Mouse (Mus musculus) kidney, adult 9 months (tissue): ENCODE measurements at regions not wholly inside any gene's neighbourhood (a gene's known extent, or its start where the extent isn't known, plus 50 kb on each side); places are given as distances from the start of the nearest gene placed in this dataset.

Experiments
- DNase-seq: peaks from one replicate; pipeline ENCODE4 v3.0.0; 2022

DNA sequence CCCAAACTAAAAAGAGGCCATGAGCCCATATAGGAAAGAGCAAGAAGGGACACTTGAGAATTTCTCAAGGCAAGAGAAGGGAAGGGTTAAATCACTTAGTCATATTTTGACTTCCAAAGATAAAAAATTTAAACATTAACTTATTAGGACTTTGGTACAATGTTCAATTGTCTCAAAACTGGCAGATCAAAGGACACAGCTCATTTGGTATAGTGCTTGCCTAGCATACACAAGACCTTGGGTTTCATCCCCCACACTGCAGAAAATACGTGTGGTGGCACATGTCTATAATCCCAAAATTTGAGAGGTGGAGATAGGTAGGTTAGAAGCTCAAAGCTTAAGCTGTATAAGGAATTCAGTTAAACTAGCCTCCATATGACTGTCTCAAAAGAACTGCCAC lies 658.4 kb upstream of the Pfkp start:
- DNase-seq, result peak; percentile 49

GRCm38 (mm10) chr13:7307396-7307795 lies 658.8 kb upstream of the Pfkp start:
- no peak for DNase-seq

GRCm38 (mm10) chr13:7313474-7313873 lies 664.9 kb upstream of the Pfkp start:
- DNase-seq, result peak; percentile 50

- peak; percentile 75 for DNase-seq
These were observed 681.6 kb upstream of the Pfkp start for GRCm38 (mm10) chr13:7330151-7330550.

GRCm38 (mm10) chr13:7345760-7346159 lies 697.2 kb upstream of the Pfkp start:
- DNase-seq, result peak; percentile 82

GRCm38 (mm10) chr13:7348431-7348830 lies 699.9 kb upstream of the Pfkp start:
- peak; percentile 20 for DNase-seq

DNA sequence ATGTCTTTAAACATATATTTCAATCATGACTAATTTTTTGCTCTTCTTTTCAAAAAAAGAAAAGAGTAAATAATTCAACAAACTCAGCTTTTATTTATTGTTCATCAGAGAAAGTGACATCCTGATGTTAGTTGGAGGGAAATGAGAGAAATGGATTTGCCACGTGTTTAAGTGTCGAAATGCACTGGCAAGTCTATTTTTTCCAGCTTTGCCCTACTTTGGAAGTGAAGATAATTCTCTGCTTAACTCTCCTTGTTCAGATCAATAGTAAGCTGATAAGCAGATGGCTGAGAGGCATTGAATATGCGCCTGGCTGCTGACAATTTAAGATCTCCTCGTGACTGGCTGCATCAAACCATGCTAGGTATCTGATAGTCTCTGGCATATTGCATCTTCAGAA lies 704.4 kb upstream of the Pfkp start:
- no peak for DNase-seq

DNA sequence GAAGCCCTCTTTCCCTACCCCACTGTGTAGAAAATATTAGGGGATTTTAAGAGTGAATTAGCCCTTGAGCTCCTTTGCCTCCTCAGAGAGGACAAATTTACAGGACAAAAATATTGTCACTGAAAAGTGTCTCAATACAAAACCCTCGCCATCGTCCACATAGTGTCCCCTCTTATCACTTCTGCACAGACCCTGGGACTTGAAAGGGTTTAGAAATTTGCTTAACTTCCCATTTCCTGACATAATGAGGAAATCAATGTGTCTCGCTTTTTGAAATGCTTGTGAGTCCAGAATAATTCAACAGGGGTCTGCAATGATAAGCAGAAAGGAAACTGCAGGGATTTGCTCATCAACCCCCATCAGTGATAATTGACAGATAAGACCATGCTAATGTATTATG lies 708.5 kb upstream of the Pfkp start:
- DNase-seq, result no peak

- no peak for DNase-seq
These were observed 725.0 kb upstream of the Pfkp start for GRCm38 (mm10) chr13:7373559-7373958.

- no peak for DNase-seq
These were observed 726.5 kb upstream of the Pfkp start for GRCm38 (mm10) chr13:7374993-7375627.

DNA sequence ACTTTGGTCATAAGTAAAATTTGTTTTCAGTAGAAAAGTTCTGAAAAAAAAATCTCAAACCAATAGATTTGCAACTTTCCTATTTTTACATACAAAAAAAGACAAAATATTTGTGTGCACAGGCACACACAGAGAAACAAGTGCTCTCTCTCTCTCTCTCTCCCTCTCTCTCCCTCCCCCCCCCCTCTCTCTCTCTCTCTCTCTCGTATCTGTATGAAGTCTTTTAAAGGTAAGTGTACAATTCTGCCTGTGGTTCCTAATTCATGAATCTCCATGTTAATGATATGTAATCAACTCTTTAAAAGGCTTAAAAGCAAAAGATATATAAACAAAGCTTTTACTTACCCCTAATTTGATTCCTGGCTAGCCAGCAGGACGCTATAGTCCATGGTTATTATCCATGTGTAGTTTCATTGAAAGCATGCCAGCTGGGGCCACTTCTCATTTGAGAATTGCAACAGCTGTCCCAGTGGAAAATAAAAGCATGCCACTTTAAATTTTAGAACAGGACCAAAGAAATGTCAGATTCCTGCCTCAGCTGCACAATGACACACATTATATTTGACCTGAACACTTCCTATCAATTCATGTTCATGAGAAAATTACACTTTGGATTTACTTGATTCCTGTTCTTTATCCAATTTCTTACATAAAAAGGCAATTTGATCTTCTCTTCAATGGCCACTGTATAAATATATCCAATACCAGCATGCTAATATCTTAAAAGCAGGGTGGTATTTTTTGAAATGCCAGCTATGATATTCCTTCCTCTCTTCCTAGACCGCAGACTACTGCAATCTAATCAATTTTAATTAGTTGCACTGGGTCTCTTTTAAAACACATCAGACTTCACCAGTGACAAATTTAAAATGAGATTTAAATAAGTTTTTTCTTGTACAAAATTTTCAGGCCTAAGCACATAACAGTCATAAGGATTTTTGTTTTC lies 766.0 kb upstream of the Pfkp start:
- no peak for DNase-seq

- no peak for DNase-seq
These were observed 774.9 kb upstream of the Adarb2 start for GRCm38 (mm10) chr13:7427750-7428149.

DNA sequence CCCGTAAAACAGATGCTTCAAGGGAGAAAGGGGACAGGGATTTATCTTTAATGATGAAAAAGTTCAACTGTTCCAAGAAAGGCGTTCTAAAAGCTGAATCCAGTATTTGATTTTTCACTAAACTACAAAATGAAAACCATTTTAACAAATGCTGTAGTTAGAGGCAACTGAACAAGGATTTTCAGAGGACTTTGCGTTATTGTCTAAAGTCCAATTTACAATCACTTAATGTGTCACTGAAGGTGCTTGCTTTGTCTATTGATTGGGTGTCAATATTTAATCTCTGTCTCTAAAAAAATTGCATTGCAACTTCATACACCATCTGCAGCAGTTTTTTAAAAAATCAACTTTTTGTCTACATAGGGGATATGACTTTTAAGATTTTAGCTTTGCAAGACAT lies 773.4 kb upstream of the Adarb2 start:
- peak; percentile 14 for DNase-seq

DNA sequence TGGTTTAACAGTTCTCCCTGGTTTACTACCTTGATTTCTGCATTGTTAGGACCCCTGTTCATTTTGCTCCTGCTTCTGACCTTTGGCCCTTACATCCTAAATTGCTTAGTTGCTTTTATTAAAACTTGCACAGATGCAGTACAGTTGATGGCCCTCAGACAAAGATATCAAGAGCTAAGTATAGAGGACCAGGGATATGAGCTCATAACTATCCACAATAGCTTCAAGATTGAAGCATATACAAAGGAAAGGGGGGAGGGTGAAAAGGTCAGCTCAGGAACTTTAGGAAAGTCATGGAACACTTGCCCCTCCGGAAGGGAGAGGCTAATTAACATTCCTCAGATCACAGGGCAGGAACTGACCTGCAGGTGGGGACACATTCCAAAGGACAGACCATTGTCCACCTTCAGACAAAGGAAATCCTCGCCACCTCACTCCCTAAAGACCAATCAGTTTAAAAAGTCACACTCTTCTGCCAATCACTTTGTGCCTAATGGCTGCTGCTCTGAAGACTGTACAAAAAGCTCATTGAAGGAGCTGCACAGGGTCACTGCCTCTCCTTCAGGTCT lies 751.1 kb upstream of the Adarb2 start:
- DNase-seq, result no peak

GRCm38 (mm10) chr13:7475661-7476060 lies 727.0 kb upstream of the Adarb2 start:
- DNase-seq, result no peak

- no peak for DNase-seq
These were observed 684.6 kb upstream of the Adarb2 start for GRCm38 (mm10) chr13:7518090-7518489.

GRCm38 (mm10) chr13:7524436-7524835 lies 678.2 kb upstream of the Adarb2 start:
- DNase-seq, result no peak

DNA sequence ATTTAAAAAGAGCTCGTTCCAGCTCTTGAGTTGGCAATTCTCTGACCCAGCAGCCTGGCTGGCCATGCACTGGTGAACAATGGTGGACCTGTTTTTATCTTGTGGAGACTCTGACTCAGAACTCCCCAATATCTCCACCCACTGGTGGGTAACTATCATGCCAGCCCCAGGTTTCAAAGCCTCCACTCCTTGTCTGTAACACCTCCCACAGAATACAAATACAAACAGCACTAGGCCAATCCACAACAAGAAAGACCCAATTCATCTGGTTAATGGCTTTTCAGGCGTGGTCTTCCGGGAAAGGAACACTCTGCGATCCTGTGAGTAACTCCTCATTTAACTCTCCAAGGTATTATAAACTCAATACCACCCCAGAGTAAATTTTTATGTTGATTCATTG lies 663.8 kb upstream of the Adarb2 start:
- no peak for DNase-seq

DNA sequence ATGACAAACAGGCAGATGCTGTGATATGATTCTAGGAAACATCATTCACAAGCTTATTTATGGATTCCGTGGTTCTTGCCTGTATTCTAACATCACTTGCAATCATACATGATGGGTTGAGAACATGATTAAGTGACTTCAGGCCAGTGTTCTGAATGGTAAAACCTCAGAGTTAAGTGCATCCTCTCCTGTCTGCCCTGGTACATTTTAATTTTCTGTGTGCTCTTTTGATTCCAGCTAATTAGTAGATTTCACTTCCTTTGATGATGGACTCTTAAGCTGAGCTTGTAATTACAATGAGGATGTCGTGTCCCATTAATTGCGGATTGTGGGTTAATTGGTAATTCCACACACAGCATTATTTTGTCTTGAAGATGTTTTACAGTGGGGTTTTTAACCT lies 618.6 kb upstream of the Adarb2 start:
- DNase-seq, result no peak
